Mouse (Mus musculus): ENCODE measurements around the gene Usp48.

DNA sequence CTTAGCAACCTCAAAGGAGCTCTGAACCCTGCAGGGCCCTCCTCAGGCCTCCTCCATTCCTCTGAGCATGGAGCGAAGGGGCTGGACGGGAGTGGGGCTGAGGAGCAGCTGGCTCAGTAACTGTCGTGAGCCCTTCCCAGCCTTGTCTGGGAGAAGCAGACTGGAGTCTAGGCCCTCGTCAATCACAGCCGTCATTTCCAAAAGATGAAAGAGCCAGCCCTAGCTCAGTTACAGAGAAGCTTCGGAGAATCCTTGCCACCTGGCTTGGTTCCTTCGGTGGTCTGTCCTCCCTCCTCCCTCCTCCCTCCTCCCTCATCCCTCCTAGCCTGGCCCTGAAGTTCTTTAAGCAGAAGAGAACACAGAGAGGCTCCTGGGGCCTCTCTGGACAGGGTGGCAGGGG is 87.2 kb downstream of the Usp48 start:
- TF ChIP-seq CTCF (IDR thresholded peaks at IDR 0.05; ENCODE audit: borderline replicate concordance, control insufficient read depth, extremely low read depth, insufficient read depth, low read length, poor library complexity) (no peak), POLR2A (IDR thresholded peaks at IDR 0.05; ENCODE audit: control insufficient read depth, extremely low read depth, insufficient read depth, low read length, poor library complexity) (no peak)
